ENCODE assay signal across 9 mouse cellular contexts in the genomic region with DNA sequence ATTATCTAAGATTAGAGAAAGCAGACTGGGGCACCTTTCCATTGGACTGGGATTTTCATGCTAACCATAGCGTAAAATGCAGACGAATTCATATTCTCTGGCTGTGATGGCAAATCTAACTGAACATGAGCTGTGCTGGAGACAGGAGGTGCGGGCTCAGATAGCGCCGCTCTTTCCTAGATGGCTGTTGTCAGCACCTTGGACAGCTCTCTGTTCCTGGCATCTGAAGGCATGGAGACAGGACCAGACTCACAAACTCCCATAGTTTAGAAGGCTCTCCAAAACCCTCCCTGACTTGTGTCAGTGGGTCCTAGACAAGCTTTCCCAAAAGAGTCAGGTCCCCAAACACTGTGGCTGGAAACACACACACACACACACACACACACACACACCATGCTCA. TPM values are rescaled to one million over a fixed set of nuclear protein-coding genes. Genes with fewer than 3 reads are reported as not detected.
DNase-seq lines count a peak whose midpoint lies in the region; ATAC-seq lines count a peak whose summit lies in the region.
"Had no signal": no experiment of that assay in that cellular context is flagged by ENCODE, and none has a peak within 500 bp of the region (broad histone marks: within the 10 kb centered on the region; RNA-seq: fewer than 3 reads in every experiment).

No protein-coding gene starts in this region.

- H3K4me2 ChIP-seq in forebrain, embryonic 14.5 days (ENCODE audit: low read length): no peak overlapping the region
- no peak overlapping the region for H3K4me2 ChIP-seq in forebrain, embryonic 12.5 days
- H3K4me2 ChIP-seq in midbrain, embryonic 11.5 days: no peak overlapping the region
- no peak overlapping the region for H3K4me2 ChIP-seq in midbrain, embryonic 15.5 days
- H3K4me2 ChIP-seq in neural tube, embryonic 11.5 days (ENCODE audit: low read depth): no peak overlapping the region

- H3K4me3 ChIP-seq in forebrain, embryonic 14.5 days (ENCODE audit: low read depth, low read length): no peak overlapping the region
- no peak overlapping the region for H3K4me3 ChIP-seq in forebrain, embryonic 12.5 days (replicated peaks)
- H3K4me3 ChIP-seq in midbrain, embryonic 11.5 days (ENCODE audit: low read depth, low read length): no peak overlapping the region
- H3K4me3 ChIP-seq in midbrain, embryonic 15.5 days: no peak overlapping the region
- H3K4me3 ChIP-seq in embryonic facial prominence, embryonic 10.5 days: no peak overlapping the region
- no peak overlapping the region for H3K4me3 ChIP-seq in neural tube, embryonic 11.5 days (ENCODE audit: low read depth, low read length)

- no peak overlapping the region for H3K27ac ChIP-seq in forebrain, embryonic 14.5 days (ENCODE audit: low read depth, low read length)
- H3K27ac ChIP-seq in forebrain, embryonic 12.5 days: no peak overlapping the region
- no peak overlapping the region for H3K27ac ChIP-seq in midbrain, embryonic 11.5 days (ENCODE audit: low read depth, low read length)
- no peak overlapping the region for H3K27ac ChIP-seq in midbrain, embryonic 15.5 days
- H3K27ac ChIP-seq in embryonic facial prominence, embryonic 10.5 days (replicated peaks): no peak overlapping the region
- no peak overlapping the region for H3K27ac ChIP-seq in neural tube, embryonic 11.5 days (ENCODE audit: low read depth, low read length)

- WGBS in forebrain, embryonic 14.5 days: 28% methylated on average over 5 of the region's 5 CpGs
- 35% methylated on average over 5 of the region's 5 CpGs for WGBS in forebrain, embryonic 12.5 days
- WGBS in midbrain, embryonic 11.5 days: 28% methylated on average over 5 of the region's 5 CpGs
- 29% methylated on average over 5 of the region's 5 CpGs for WGBS in midbrain, embryonic 15.5 days
- WGBS in embryonic facial prominence, embryonic 10.5 days: 33% methylated on average over 5 of the region's 5 CpGs
- WGBS in neural tube, embryonic 11.5 days: 33% methylated on average over 5 of the region's 5 CpGs

- no peaks in the 10 kb centered on the region for H3K36me3 ChIP-seq in forebrain, embryonic 14.5 days (ENCODE audit: control insufficient read depth, insufficient read depth, low read length)
- H3K36me3 ChIP-seq in forebrain, embryonic 12.5 days (replicated peaks): no peaks in the 10 kb centered on the region
- H3K36me3 ChIP-seq in midbrain, embryonic 11.5 days (ENCODE audit: control insufficient read depth, insufficient read depth, low read length): no peaks in the 10 kb centered on the region
- H3K36me3 ChIP-seq in midbrain, embryonic 15.5 days (replicated peaks): no peaks in the 10 kb centered on the region
- H3K36me3 ChIP-seq in embryonic facial prominence, embryonic 10.5 days (replicated peaks): no peaks in the 10 kb centered on the region
- H3K36me3 ChIP-seq in neural tube, embryonic 11.5 days (ENCODE audit: control insufficient read depth, insufficient read depth, low read length): no peaks in the 10 kb centered on the region

- no peak for ATAC-seq in forebrain, embryonic 14.5 days
- ATAC-seq in forebrain, embryonic 12.5 days (ENCODE audit: low FRiP score): no peak
- no peak for ATAC-seq in midbrain, embryonic 11.5 days (ENCODE audit: low FRiP score)
- ATAC-seq in midbrain, embryonic 15.5 days (replicated peaks): no peak
- ATAC-seq in neural tube, embryonic 11.5 days (ENCODE audit: insufficient read depth, low FRiP score, low TSS enrichment): no peak
- no peak for ATAC-seq in megakaryocyte, adult 5-6 weeks (ENCODE audit: poor library complexity, severe bottlenecking)
- no peak for ATAC-seq in erythroid progenitor cell, adult 5-6 weeks (replicated peaks; ENCODE audit: low FRiP score, poor library complexity, severe bottlenecking)

- H3K27me3 ChIP-seq in forebrain, embryonic 14.5 days (replicated peaks; ENCODE audit: control insufficient read depth, insufficient read depth, low read length): no peaks in the 10 kb centered on the region
- H3K27me3 ChIP-seq in forebrain, embryonic 12.5 days: no peaks in the 10 kb centered on the region
- no peaks in the 10 kb centered on the region for H3K27me3 ChIP-seq in midbrain, embryonic 11.5 days (ENCODE audit: control insufficient read depth, insufficient read depth, low read length)
- no peaks in the 10 kb centered on the region for H3K27me3 ChIP-seq in midbrain, embryonic 15.5 days (replicated peaks)
- no peaks in the 10 kb centered on the region for H3K27me3 ChIP-seq in embryonic facial prominence, embryonic 10.5 days (replicated peaks; ENCODE audit: low read depth, poor library complexity, severe bottlenecking)
- H3K27me3 ChIP-seq in neural tube, embryonic 11.5 days (ENCODE audit: control insufficient read depth, insufficient read depth, low read length): no peaks in the 10 kb centered on the region

- H3K9me3 ChIP-seq in forebrain, embryonic 14.5 days (replicated peaks; ENCODE audit: control insufficient read depth, low read length): 0 out of 2 replicates have a peak, but pooled peaks cover 2% of the 10 kb centered on the region
- H3K9me3 ChIP-seq in forebrain, embryonic 12.5 days: 0 out of 2 replicates have a peak, but pooled peaks cover 4% of the 10 kb centered on the region
- H3K9me3 ChIP-seq in midbrain, embryonic 11.5 days (ENCODE audit: control insufficient read depth, low read length): no peaks in the 10 kb centered on the region
- H3K9me3 ChIP-seq in midbrain, embryonic 15.5 days: no peaks in the 10 kb centered on the region; the same call in 1 of the 2 replicates
- peaks cover 11% of the 10 kb centered on the region; the same call in 1 of the 2 replicates for H3K9me3 ChIP-seq in embryonic facial prominence, embryonic 10.5 days
- no peaks in the 10 kb centered on the region for H3K9me3 ChIP-seq in neural tube, embryonic 11.5 days (ENCODE audit: control insufficient read depth, low read length)

- no peaks in the 10 kb centered on the region for H3K4me1 ChIP-seq in forebrain, embryonic 14.5 days (ENCODE audit: control insufficient read depth, insufficient read depth, low read length)
- H3K4me1 ChIP-seq in forebrain, embryonic 12.5 days: no peaks in the 10 kb centered on the region
- no peaks in the 10 kb centered on the region for H3K4me1 ChIP-seq in midbrain, embryonic 11.5 days (ENCODE audit: control insufficient read depth, insufficient read depth, low read length)
- H3K4me1 ChIP-seq in midbrain, embryonic 15.5 days: no peaks in the 10 kb centered on the region
- no peaks in the 10 kb centered on the region for H3K4me1 ChIP-seq in embryonic facial prominence, embryonic 10.5 days
- no peaks in the 10 kb centered on the region for H3K4me1 ChIP-seq in neural tube, embryonic 11.5 days (ENCODE audit: control insufficient read depth, insufficient read depth, low read length)

- DNase-seq in forebrain, embryonic 14.5 days (ENCODE audit: low spot score): peak; percentile 38
- DNase-seq in midbrain, embryonic 11.5 days (ENCODE audit: low spot score, missing footprints): peak; percentile 91
- peak; percentile 75 for DNase-seq in embryonic facial prominence, embryonic 10.5 days (ENCODE audit: low spot score)
- DNase-seq in neural tube, embryonic 11.5 days (ENCODE audit: low spot score): peak; percentile 60

- no peak overlapping the region for H3K9ac ChIP-seq in forebrain, embryonic 14.5 days (ENCODE audit: low read length)
- H3K9ac ChIP-seq in forebrain, embryonic 12.5 days: no peak overlapping the region
- H3K9ac ChIP-seq in midbrain, embryonic 11.5 days (ENCODE audit: low read length): no peak overlapping the region
- H3K9ac ChIP-seq in midbrain, embryonic 15.5 days: no peak overlapping the region
- no peak overlapping the region for H3K9ac ChIP-seq in neural tube, embryonic 11.5 days (ENCODE audit: low read length)

RNA-seq across cellular contexts. Expression of a gene that starts 49.7 kb away (rescaled TPM):
- polyA plus RNA-seq in forebrain, embryonic 14.5 days (2014; fragmentation: Nextera tagmentation; extraction: Ambion mirVana): 6.5 and 8.0 TPM in 2 replicates
- 15.5 and 20.9 TPM in 2 replicates for polyA plus RNA-seq in forebrain, embryonic 12.5 days (2016; fragmentation: Nextera tagmentation; extraction: Ambion mirVana)
- polyA plus RNA-seq in midbrain, embryonic 11.5 days (2014; fragmentation: Nextera tagmentation; extraction: Ambion mirVana): 15.0 and 16.3 TPM in 2 replicates
- 11.5 and 13.3 TPM in 2 replicates for polyA plus RNA-seq in midbrain, embryonic 15.5 days (2015; fragmentation: Nextera tagmentation; extraction: Ambion mirVana)
- 29.5 and 35.1 TPM in 2 replicates for polyA plus RNA-seq in embryonic facial prominence, embryonic 10.5 days (2016; fragmentation: Nextera tagmentation; extraction: Ambion mirVana)
- polyA plus RNA-seq in neural tube, embryonic 11.5 days (2014; fragmentation: Nextera tagmentation; extraction: Ambion mirVana): 24.6 and 25.2 TPM in 2 replicates
- total RNA-seq in megakaryocyte, adult 5-6 weeks (2015): not detected in 2 replicates
- total RNA-seq in megakaryocyte, adult 5-6 weeks (2017): not detected in 2 replicates
- total RNA-seq in erythroid progenitor cell, adult 5-6 weeks (2015; ENCODE audit: low replicate concordance): not detected in 2 replicates
- not detected in 2 replicates for total RNA-seq in erythroid progenitor cell, adult 5-6 weeks (2017; ENCODE audit: low replicate concordance)
- polyA plus RNA-seq: liver, adult 2 months had no signal

Comparison
In these comparisons a context has a peak if more than half of its experiments do, and no peak if none do; other contexts are left out.
1. DNase-seq: peak in every context shown above with its lines; median percentile 91 in midbrain, embryonic 11.5 days; 75 in embryonic facial prominence, embryonic 10.5 days; 60 in neural tube, embryonic 11.5 days; 38 in forebrain, embryonic 14.5 days.